Mouse (Mus musculus) embryonic facial prominence, embryonic 13.5 days (tissue): ENCODE data around the gene Clca3a2. TPM values are rescaled to one million over a fixed set of nuclear protein-coding genes. Genes with fewer than 3 reads are reported as not detected.
"Not testable (repeated sequence)": the region's sequence is repeated elsewhere in the genome, so short reads cannot be mapped to it uniquely, and the experiment has no call there.

Experiments
- ATAC-seq: fragments of 200-750 bp; cut with Nextera tagmentation; 2 replicates; pipeline ENCODE4 v1.8.0; 2017; ENCODE audit warnings: low read depth; ENCODE audit not compliant: insufficient number of reproducible peaks, insufficient read depth, low FRiP score, low TSS enrichment
- H3K27ac ChIP-seq: fragments of 300-500 bp; sonication (generic); 2 replicates; pipeline ENCODE4 v1.5.1; 2015; ENCODE audit warnings: moderate library complexity, mild to moderate bottlenecking, inconsistent platforms
- H3K27me3 ChIP-seq: fragments of 300-500 bp; sonication (generic); 2 replicates; pipeline ENCODE4 v1.6.1; 2015; ENCODE audit warnings: mild to moderate bottlenecking, inconsistent platforms
- H3K36me3 ChIP-seq: fragments of 300-500 bp; sonication (generic); 2 replicates; pipeline ENCODE4 v1.6.1; 2015; ENCODE audit warnings: mild to moderate bottlenecking, inconsistent platforms
- H3K4me1 ChIP-seq: fragments of 300-500 bp; sonication (generic); 2 replicates; pipeline ENCODE4 v1.6.1; 2015; ENCODE audit warnings: inconsistent platforms
- H3K4me2 ChIP-seq: fragments of 300-500 bp; sonication (generic); 2 replicates; pipeline ENCODE4 v1.6.1; 2015; ENCODE audit warnings: moderate library complexity, mild to moderate bottlenecking, inconsistent platforms
- H3K4me3 ChIP-seq: fragments of 300-500 bp; sonication (generic); 2 replicates; pipeline ENCODE4 v1.5.1; 2015; ENCODE audit warnings: mild to moderate bottlenecking, inconsistent platforms
- H3K9ac ChIP-seq: fragments of 300-500 bp; sonication (generic); 2 replicates; pipeline ENCODE4 v1.6.1; 2015; ENCODE audit warnings: mild to moderate bottlenecking, inconsistent platforms
- H3K9me3 ChIP-seq: fragments of 300-500 bp; sonication (generic); 2 replicates; pipeline ENCODE4 v1.6.1; 2016; ENCODE audit warnings: inconsistent platforms
- WGBS: fragments of 180-500 bp; shearing (Covaris S2); methylation state at CpG from one replicate; pipeline ENCODE4 v1.1.7; 2015; ENCODE audit warnings: mixed read lengths; 5-methylcytosine and 5-hydroxymethylcytosine counted together
- polyA plus RNA-seq: library from polyadenylated mRNA; unstranded; fragments of >200 nt; fragmentation: Nextera tagmentation; extraction: Ambion mirVana; gene quantifications from 2 replicates; pipeline ENCODE4 v1.2.1, GENCODE M21; 2015

Gene Clca3a2
- polyA plus RNA-seq, 1 experiment from 2014 or later, result 0.73 TPM

- WGBS, result 72% methylated on average over 11 of the region's 11 CpGs
- Histone ChIP-seq H3K27me3 (no peaks in the 10 kb centered on the region), H3K36me3 (no peaks in the 10 kb centered on the region), H3K4me1 (no peaks in the 10 kb centered on the region), H3K4me2 (no peak overlapping the region), H3K4me3 (no peak overlapping the region), H3K27ac (no peak overlapping the region), H3K9me3 (no peaks in the 10 kb centered on the region), H3K9ac (no peak overlapping the region)
- no peak for ATAC-seq
These were observed 33.8 kb downstream of the Clca3a2 start for GRCm38 (mm10) chr3:144785181-144786148.

GRCm38 (mm10) chr3:144765161-144765560, 54.1 kb downstream of the Clca3a2 start:
- Histone ChIP-seq H3K27ac (no peak overlapping the region), H3K4me2 (no peak overlapping the region), H3K9ac (no peak overlapping the region), H3K9me3 (no peaks in the 10 kb centered on the region), H3K4me3 (no peak overlapping the region), H3K27me3 (no peaks in the 10 kb centered on the region), H3K36me3 (no peaks in the 10 kb centered on the region), H3K4me1 (no peaks in the 10 kb centered on the region)
- WGBS, result 81% methylated on average over 4 of the region's 4 CpGs
- no peak for ATAC-seq

- H3K27me3 ChIP-seq, result no peaks in the 10 kb centered on the region
- H3K27ac ChIP-seq, result no peak overlapping the region
- no peak for ATAC-seq
- no peak overlapping the region for H3K4me2 ChIP-seq
- H3K9me3 ChIP-seq, result no peaks in the 10 kb centered on the region
- WGBS, result 73% methylated on average over 6 of the region's 6 CpGs
- no peaks in the 10 kb centered on the region for H3K4me1 ChIP-seq
- H3K36me3 ChIP-seq, result no peaks in the 10 kb centered on the region
- no peak overlapping the region for H3K9ac ChIP-seq
- no peak overlapping the region for H3K4me3 ChIP-seq
These were observed 57.8 kb downstream of the Clca3a2 start for GRCm38 (mm10) chr3:144761454-144761853.

- 70% methylated on average over 11 of the region's 11 CpGs for WGBS
These were observed 58.5 kb downstream of the Clca3a2 start, which contains the start of gene Clca3a1 for GRCm38 (mm10) chr3:144760592-144761309. TSS of gene Clca3a1 (minus strand) at chr3:144760977.

GRCm38 (mm10) chr3:144759719-144760118, 59.6 kb downstream of the Clca3a2 start:
- H3K4me2 ChIP-seq, result no peak overlapping the region
- H3K9ac ChIP-seq, result no peak overlapping the region
- ATAC-seq, result no peak
- H3K4me3 ChIP-seq, result no peak overlapping the region
- WGBS, result 84% methylated on average over 3 of the region's 3 CpGs
- H3K27me3 ChIP-seq, result no peaks in the 10 kb centered on the region
- no peak overlapping the region for H3K27ac ChIP-seq
- no peaks in the 10 kb centered on the region for H3K9me3 ChIP-seq
- H3K4me1 ChIP-seq, result no peaks in the 10 kb centered on the region
- H3K36me3 ChIP-seq, result no peaks in the 10 kb centered on the region

More at GRCm38 (mm10) chr3:144760592-144761309, 58.5 kb downstream of the Clca3a2 start, which contains the start of gene Clca3a1:
- no peak within 1 kb of the TSS for H3K4me3 ChIP-seq
- H3K4me1 ChIP-seq, result no peaks in the 10 kb centered on the region
- H3K27ac ChIP-seq, result no peak within 1 kb of the TSS
- no peak within 1 kb of the TSS for H3K4me2 ChIP-seq
- ATAC-seq, result no peak
- no peak within 1 kb of the TSS for H3K9ac ChIP-seq
- H3K27me3 ChIP-seq, result no peaks in the 10 kb centered on the region
- no peaks in the 10 kb centered on the region for H3K36me3 ChIP-seq
- H3K9me3 ChIP-seq, result no peaks in the 10 kb centered on the region

GRCm38 (mm10) chr3:144756103-144756502, 63.2 kb downstream of the Clca3a2 start:
- WGBS, result 61% methylated on average over 8 of the region's 8 CpGs
- not testable (repeated sequence) for H3K27ac ChIP-seq, H3K27me3 ChIP-seq, H3K4me2 ChIP-seq, H3K9me3 ChIP-seq, H3K4me3 ChIP-seq, ATAC-seq, H3K36me3 ChIP-seq, H3K4me1 ChIP-seq, H3K9ac ChIP-seq

- Histone ChIP-seq H3K4me1 (no peaks in the 10 kb centered on the region), H3K4me3 (no peak overlapping the region), H3K36me3 (no peaks in the 10 kb centered on the region), H3K27me3 (no peaks in the 10 kb centered on the region), H3K27ac (no peak overlapping the region), H3K9ac (no peak overlapping the region), H3K9me3 (no peaks in the 10 kb centered on the region), H3K4me2 (no peak overlapping the region)
- ATAC-seq, result no peak
- WGBS, result 2% methylated on average over 2 of the region's 2 CpGs
These were observed 66.2 kb downstream of the Clca3a2 start for GRCm38 (mm10) chr3:144753120-144753519.

- H3K4me2 ChIP-seq, H3K4me1 ChIP-seq, H3K27me3 ChIP-seq, H3K27ac ChIP-seq, H3K9me3 ChIP-seq, H3K9ac ChIP-seq, H3K4me3 ChIP-seq, ATAC-seq, H3K36me3 ChIP-seq: not testable (repeated sequence)
- 62% methylated on average over 19 of the region's 21 CpGs for WGBS
These were observed 70.0 kb downstream of the Clca3a2 start for GRCm38 (mm10) chr3:144749062-144749963.

GRCm38 (mm10) chr3:144747706-144748105, 71.6 kb downstream of the Clca3a2 start:
- ATAC-seq, H3K27me3 ChIP-seq, H3K4me3 ChIP-seq, H3K4me1 ChIP-seq, H3K9ac ChIP-seq, H3K4me2 ChIP-seq, H3K27ac ChIP-seq, H3K36me3 ChIP-seq, H3K9me3 ChIP-seq: not testable (repeated sequence)
- WGBS, result 63% methylated on average over 3 of the region's 3 CpGs
